Mouse (Mus musculus): ENCODE results near the gene Tmem163.

The Tmem163 gene

GRCm38 (mm10) chr1:127500219-127500618, 179.1 kb downstream of the Tmem163 start:
- peak; percentile 81 for ATAC-seq (ENCODE audit: low TSS enrichment)

- ATAC-seq (ENCODE audit: low TSS enrichment) = no peak
Measured at GRCm38 (mm10) chr1:127498746-127499145, 180.6 kb downstream of the Tmem163 start.

- peak; percentile 72 for ATAC-seq (ENCODE audit: low TSS enrichment)
Measured at GRCm38 (mm10) chr1:127496737-127497543, 182.4 kb downstream of the Tmem163 start.

GRCm38 (mm10) chr1:127487161-127487560, 192.2 kb downstream of the Tmem163 start:
- 0 out of 2 replicates have a peak, but pooled peaks have one; percentile 36 for ATAC-seq (ENCODE audit: low TSS enrichment)

- ATAC-seq (ENCODE audit: low TSS enrichment) = peak; percentile 36; the same call in 1 of the 2 replicates
Measured at GRCm38 (mm10) chr1:127484826-127485225, 194.5 kb downstream of the Tmem163 start.

- peak; percentile 29 for ATAC-seq (ENCODE audit: low TSS enrichment)
Measured at GRCm38 (mm10) chr1:127484188-127484587, 195.2 kb downstream of the Tmem163 start.

- no peak for ATAC-seq (ENCODE audit: low TSS enrichment)
Measured at GRCm38 (mm10) chr1:127482911-127483310, 196.4 kb downstream of the Tmem163 start.

- ATAC-seq (ENCODE audit: low TSS enrichment) = peak; percentile 13; the same call in 1 of the 2 replicates
Measured at GRCm38 (mm10) chr1:127475756-127476155, 203.6 kb downstream of the Tmem163 start.

GRCm38 (mm10) chr1:127470175-127470574, 209.2 kb downstream of the Tmem163 start:
- ATAC-seq (ENCODE audit: low TSS enrichment) = no peak

GRCm38 (mm10) chr1:127467238-127467637, 212.1 kb downstream of the Tmem163 start:
- ATAC-seq (ENCODE audit: low TSS enrichment) = peak; percentile 78; the same call in 1 of the 2 replicates

- no peak for ATAC-seq (ENCODE audit: low TSS enrichment)
Measured at GRCm38 (mm10) chr1:127465292-127465691, 214.1 kb downstream of the Tmem163 start.

- no peak for ATAC-seq (ENCODE audit: low TSS enrichment)
Measured at GRCm38 (mm10) chr1:127464041-127464440, 215.3 kb downstream of the Tmem163 start.

GRCm38 (mm10) chr1:127461017-127461416, 218.3 kb downstream of the Tmem163 start:
- peak; percentile 71 for ATAC-seq (ENCODE audit: low TSS enrichment)

GRCm38 (mm10) chr1:127459576-127459975, 219.8 kb downstream of the Tmem163 start:
- ATAC-seq (ENCODE audit: low TSS enrichment) = no peak

GRCm38 (mm10) chr1:127459015-127459451, 220.3 kb downstream of the Tmem163 start:
- peak; percentile 66 for ATAC-seq (ENCODE audit: low TSS enrichment)

GRCm38 (mm10) chr1:127453397-127453796, 226.0 kb downstream of the Tmem163 start:
- ATAC-seq (ENCODE audit: low TSS enrichment) = no peak

GRCm38 (mm10) chr1:127444836-127445485, 234.4 kb downstream of the Tmem163 start:
- ATAC-seq (ENCODE audit: low TSS enrichment) = no peak

- no peak for ATAC-seq (ENCODE audit: low TSS enrichment)
Measured at GRCm38 (mm10) chr1:127442880-127443877, 236.2 kb downstream of the Tmem163 start.

- ATAC-seq (ENCODE audit: low TSS enrichment) = no peak
Measured at GRCm38 (mm10) chr1:127441736-127442135, 237.6 kb downstream of the Tmem163 start.

GRCm38 (mm10) chr1:127441007-127441406, 238.3 kb downstream of the Tmem163 start:
- no peak for ATAC-seq (ENCODE audit: low TSS enrichment)

GRCm38 (mm10) chr1:127439452-127439891, 239.9 kb downstream of the Tmem163 start:
- ATAC-seq (ENCODE audit: low TSS enrichment) = peak; percentile 82

All from frontal cortex, adult (tissue).